Mouse (Mus musculus) telencephalon, adult 2 months (tissue): ENCODE measurements at regions not wholly inside any gene's neighbourhood (a gene's known extent, or its start where the extent isn't known, plus 50 kb on each side); places are given as distances from the start of the nearest gene placed in this dataset.
A peak's percentile ranks its signal among the peaks of the same experiment; 100 is the strongest.

Source experiments
- DNase-seq: peaks from one replicate; pipeline ENCODE4 v3.0.0-alpha.2; 2011; ENCODE audit warnings: low read depth, low spot score

DNA sequence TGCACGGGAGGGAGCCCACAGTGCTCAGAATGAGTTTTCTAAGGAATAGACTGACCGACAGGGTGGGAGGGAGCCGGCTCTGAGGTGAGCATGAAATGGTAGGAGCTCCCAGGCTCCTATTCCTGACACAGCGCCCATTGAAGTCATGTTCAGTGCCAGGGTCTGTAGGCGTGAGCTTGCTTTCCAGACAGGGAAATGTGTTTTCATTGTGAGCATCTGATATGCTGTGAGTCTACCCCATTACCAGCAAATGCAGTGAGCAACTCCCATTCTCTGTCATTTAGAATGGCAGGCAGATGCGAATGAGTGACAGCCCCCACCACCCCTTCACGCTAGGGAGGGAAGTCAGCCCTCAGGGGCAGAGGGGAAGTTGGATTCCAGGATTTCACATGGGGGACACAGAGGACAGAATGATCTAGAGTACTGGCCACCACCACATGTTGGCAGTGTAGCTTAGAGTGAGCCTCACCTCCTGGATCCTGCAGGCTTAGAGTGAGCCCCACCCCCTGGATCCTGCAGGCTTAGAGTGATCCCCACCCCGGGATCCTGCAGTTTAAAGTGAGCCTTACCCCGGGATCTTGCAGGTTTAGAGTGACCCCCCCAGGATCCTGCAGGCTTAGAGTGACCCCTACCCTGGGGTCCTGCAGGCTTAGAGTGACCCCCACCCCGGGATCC is 283.2 kb upstream of the Eef2kmt start:
- DNase-seq, result no peak

DNA sequence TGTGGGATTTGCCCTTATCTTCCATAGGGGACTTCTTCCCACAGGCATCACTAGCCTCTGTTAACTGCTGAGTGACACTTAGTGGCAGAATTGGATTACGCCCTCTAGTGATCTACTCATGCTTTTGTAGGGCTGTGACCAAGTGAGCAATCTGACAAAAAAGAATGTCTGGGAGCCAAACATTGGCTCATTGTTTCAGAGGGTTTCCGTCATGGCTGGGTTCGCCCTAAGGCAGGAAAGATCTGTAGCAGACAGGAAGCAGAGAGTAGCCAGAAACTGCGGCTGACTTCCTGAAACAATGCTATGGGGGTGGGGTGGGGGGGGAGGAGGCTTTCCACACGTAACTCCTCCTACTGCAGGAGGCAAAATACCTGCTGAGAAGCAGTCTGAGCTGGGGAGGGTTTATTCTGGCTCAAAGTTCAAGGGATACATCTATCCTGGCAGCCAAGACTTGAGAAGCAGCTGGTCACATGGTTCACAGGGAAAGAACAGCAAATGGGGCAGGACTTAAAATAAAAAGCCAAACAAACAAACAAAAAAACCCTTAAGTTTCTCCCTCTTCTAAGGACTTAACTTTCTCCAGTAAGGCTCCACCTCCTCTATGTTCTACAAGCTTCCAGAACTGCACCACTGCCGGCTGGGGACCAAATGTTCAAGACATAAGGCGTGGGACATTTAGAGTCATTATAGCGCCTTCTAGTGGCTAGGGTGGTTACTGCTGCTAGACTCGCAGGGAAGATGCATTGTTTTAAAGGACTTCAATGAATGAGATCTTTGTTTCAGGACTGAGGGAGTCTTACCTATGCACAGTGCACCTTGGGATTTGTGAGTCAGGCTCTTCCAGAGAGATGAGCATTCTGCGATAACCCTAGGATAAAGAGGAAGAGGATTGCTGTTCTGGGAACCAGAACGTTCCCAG is 281.8 kb upstream of the Eef2kmt start:
- DNase-seq, result no peak

DNA sequence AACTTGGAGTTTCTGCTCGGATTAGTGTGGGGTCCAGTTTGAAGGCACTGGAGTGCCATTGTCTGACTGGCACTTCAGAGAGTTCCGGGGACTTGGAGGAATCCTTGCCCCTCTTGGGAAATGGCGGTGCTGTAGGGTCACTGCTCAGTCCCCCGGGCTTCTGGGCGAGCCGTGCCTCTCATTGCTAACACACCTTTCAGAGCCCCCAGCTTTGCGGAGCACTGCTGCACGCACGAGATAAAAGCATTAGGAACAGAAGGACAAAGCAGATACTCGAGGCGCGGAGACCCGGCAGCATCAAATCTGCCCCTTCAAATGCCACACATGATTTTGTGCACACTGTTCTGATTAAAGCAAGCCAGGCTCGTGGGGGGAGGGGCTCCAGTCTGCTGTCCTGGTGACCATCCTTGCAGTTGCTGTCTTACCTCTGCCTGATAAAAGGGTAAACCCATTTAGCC is 280.8 kb upstream of the Eef2kmt start:
- DNase-seq, result no peak

DNA sequence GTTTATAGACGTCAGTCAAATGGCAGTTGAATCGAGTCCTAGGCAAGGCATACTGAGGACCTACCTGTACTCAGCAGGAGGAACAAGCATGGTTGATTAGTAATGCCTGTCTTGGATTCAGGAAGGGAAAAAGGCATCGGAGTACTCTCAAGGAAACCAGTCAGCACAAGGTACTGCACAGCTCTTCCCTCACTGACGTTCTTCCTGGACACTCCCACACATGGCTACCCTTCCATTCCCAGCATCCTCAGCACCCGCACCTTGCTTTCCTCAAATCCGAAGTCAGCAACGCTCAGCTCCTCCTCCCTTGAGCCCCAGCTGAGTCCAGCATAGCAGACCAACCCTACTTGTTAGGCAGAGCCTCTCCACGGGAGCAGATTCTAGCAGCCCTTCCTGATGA is 279.6 kb upstream of the Eef2kmt start:
- DNase-seq, result no peak

DNA sequence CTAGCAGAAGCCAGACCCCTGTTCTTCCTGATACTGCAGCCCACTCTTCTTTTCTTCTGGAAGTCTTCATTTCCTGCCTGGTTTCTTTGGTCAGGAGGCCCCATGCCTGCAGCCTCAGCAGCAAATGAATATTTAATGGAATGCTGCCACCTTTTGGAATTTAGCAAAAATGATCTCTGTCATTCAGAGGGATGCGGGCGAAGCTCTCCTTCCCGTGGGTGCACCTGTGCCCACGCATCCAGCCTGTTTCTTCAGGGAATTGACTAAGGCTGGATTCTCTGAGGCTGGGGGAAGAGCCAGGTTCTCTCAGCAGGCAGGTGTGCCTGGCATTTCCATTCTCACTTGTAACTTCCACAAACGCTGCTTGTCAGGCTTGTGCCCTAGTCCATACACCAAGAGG is 279.1 kb upstream of the Eef2kmt start:
- DNase-seq, result peak; percentile 53

DNA sequence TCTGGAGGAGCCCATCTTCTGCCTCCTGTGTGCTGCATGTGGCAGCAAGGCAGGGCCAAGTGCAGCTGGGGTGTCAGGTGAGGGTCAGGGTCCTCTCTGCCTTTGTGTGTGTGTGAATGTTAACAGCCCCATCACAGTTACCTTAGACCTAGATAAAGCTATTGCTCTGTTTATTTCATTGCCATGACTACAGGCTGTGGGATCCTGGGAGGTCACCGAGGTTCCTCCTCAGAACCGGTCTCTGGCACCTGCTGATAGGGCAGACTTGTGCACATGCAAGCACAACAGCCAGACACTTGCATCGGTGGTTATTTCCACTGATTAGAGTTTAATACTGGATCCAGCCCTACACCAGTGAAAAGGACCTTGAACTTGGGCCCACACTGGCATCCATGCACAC is 278.6 kb upstream of the Eef2kmt start:
- no peak for DNase-seq

DNA sequence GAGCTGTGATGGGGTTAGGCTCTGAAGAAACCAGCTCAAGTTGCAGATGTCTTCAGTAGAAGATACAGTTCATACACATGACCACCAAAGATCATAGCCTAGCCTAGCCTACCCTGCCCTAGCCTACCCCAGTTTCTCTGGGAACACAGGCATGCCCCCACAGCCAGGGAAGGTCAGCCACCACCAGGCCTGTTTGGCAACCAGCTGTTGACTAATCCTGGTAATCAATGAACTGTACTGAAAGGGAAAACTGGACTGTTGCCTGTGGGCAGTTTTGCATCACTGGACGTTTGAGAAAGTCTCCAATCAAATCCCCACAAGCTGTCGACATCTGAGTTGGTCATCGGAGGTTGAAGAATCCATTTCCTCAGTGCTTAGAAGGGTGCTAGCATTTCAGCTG is 276.5 kb upstream of the Eef2kmt start:
- DNase-seq, result no peak

DNA sequence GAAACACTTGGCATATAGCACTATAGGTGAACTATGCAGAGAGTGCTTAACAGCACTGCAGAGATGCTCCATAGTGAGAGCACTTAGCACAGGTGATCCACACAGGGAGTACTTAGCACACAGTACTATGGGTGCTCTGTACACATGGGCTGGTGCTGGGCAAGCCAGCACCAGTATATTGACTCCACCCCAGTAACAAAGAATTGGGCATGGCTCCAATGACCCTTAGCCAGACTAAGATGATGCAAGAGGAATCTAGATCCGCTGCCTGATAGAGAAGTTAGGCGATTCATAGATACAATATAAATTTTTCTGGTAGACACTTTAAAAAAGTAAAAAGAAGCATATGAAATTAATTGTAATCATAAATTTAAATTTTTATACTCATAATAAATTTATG is 274.0 kb upstream of the Eef2kmt start:
- no peak for DNase-seq

DNA sequence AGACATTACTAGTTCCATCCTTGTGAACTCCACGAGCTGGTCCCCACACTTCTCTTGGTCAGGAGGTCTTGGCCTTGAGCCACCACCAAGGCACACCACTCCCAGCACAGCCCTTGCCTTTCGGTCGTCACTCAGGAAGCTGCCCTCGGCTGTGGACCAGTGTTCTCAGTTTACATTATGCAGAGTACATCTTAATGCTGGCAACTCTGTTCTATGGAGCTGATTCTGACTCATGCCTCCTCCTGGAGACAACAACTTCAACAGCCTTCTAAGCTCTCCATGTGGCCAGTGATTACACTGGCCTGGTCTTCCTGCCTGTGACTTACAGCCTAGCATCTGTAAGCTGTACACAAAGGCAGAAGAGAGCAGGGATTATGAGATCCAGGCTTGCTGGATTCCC is 272.2 kb upstream of the Eef2kmt start:
- DNase-seq, result no peak

DNA sequence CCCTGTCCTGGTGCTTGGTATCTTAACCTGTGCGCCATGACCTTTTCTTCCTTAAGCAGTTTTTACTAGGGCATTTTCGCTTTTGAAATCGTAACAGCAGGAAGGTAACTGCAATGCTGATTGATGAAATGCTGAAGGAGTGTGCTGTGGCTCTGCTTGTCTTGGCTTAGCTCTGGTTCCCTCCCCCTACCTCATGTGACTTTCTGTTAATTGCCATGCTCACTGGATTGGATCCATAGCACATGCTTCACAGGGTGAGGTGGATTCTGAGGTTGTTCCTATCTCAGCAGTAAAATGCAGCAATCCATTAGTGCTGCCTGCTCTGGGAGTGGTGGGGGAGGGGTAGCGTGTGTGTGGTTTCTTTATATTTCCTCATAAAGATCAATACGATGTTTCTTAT is 268.6 kb upstream of the Eef2kmt start:
- no peak for DNase-seq

DNA sequence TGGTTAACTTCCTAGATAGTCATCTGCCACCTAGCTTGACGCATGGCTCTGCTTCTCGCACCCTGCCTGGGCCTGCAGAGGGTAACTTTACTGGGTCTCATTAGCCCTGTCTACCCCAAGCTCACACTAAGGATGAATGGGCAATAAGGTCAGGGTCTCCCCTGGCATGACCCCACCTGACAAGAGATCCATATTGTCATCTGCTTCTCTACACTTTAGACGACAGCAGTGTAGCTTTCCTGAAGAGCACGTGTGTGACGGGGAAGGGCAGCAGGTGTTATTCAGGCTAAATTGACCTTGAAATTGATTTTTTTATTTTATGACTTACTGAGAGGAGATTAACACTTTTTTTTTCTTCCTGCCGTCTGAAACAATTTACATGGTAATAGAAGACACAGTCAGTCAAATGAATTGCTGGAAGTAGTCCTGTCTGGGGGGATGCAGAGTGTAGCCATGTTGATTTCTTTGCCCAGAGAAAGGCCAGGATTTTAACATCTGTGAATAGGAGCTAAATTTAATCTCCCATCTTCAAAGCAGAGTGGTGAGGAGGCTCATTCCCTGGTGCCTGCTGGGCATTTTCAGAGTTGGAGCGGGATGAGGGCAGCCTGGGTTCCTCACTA is 267.7 kb upstream of the Eef2kmt start:
- no peak for DNase-seq

DNA sequence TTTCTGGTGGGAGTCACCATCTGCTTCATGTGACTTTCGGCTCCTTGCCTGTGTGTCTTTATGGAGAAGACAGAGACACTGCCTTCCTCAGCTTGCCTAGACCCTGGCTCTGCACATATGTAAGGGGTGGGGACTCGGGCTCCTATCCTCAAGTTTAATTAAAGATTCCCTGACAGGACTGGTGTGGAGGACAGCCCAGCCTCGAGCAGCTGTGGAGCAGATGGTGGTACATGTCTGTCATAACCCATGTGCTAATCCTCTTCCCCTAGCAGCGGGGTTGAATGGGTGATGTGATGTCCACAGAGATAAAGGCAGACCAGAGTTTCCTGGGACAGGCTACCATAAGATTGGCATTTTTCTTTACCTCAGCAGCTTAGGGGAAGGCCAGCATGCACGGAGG is 262.0 kb upstream of the Eef2kmt start:
- DNase-seq, result no peak

DNA sequence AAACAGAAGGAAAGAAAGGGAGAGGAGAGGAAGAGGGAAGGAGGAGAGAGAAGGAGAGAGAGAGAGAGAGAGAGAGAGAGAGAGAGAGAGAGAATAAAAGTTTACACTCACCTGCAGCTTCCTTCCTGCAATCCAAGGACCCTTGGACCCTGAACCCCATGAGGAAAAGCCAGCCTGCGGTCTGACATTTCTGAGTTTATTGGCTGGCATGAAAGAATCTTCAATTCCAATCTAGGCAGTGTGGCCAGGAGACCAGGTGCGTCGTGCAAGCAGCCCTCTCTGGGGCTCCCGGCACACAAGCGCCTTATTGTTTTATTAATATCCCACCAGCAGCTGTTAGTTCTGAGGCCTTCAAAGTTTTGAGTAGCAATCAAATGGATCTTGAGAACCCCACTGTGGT is 260.1 kb upstream of the Eef2kmt start:
- no peak for DNase-seq

DNA sequence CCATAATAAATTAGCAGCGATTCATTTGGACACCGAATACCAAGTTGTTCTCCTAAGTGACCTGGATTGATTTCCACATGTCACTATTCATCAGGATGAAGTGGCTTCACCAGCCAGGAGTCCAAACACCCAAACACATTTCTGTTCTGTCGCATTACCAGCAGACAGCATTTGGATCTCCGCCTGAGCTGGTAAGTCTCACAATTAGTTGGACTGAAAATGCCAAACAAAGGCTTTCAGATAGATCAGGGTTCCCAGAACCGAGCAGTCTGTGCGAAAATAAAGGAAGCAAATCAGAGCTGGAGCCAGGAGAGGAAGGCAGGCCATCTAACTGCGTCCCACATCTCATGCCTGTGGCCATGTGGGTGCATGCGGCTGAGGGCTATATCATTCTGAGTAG is 251.5 kb upstream of the Eef2kmt start:
- no peak for DNase-seq

DNA sequence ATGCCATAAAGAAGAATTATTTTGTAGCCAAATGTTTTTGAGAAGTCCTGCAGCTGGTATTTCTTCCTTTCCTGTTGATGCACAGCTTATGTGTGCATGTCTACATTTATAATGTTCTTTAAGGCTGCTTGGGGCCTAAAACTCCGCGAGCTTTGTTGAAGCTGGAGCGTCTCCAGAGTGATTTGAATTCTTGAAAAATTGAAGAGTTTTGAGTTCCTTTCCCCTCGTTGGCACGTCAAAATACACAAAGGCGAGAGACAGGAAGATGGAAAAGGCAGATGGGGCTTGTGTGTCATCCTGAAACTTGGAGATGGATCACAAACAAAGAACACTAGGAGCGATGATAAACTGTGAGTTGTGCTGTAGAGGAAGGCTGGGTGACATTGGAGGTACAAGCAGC is 246.2 kb upstream of the Eef2kmt start:
- no peak for DNase-seq

DNA sequence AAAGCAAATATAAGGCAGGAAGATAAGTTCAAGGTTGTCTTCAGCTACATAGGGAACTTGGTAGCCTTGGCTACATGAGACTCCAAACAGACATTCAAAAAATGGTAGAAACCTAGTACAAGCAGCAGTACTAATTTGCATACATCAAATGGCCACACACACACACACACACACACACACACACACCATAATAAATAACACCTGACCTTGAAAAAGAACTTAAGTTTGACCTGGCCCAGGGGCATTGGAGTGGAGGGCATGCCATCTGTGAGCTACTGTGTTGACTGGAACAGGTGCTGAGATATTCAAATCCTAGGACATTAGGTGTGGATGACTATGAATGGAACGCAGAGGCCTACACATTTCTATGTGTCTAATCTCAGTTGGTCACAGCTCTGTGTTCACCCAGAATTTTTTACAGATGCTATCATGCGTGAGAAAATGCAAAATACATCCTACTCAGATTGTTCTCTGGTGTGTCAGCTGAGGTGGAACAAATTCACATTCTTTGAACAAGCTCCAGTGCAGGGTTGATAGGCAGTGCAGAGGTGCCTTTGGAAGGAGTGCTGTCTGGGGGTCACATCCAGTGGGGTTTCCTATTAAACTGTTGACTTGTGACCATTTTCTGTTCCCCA is 240.4 kb upstream of the Eef2kmt start:
- no peak for DNase-seq

DNA sequence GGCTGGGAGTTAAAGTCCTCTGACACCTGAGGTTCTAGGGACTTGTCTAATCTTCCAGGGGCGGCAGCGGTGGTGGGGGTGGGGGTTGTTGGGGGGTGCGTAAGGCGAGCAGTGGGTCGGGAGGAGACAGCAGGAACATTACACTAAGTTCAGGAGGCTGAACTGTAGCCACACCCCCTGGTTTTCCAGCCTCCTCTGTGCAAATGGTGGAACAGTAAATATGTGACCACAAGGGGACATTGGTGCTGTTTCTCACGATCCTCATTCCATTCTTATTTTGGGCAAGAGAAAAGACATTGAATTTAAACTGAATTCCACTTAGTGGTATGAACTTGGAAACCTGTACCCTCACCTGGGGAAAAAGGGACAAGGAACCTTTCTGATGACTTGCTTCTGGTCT is 237.6 kb upstream of the Eef2kmt start:
- DNase-seq, result no peak

DNA sequence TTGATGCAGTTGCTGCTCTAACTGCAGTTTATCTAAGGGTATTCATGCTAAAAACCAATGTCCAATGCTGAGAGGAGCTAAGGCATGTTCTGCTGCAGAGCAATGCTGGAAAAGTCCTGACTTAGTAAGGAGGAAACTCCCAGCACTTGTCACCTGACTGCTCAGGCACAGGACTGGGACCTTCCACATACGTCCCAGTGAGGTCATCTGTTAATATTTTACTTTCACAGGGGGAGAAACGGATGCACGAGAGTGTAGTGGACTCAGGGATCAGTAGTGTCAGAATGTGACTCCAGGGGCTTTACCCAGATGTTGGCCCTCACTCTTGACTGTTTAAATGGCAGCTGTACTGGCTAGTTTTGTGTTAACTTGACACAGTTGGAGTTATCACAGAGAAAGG is 231.5 kb upstream of the Eef2kmt start:
- DNase-seq, result no peak

DNA sequence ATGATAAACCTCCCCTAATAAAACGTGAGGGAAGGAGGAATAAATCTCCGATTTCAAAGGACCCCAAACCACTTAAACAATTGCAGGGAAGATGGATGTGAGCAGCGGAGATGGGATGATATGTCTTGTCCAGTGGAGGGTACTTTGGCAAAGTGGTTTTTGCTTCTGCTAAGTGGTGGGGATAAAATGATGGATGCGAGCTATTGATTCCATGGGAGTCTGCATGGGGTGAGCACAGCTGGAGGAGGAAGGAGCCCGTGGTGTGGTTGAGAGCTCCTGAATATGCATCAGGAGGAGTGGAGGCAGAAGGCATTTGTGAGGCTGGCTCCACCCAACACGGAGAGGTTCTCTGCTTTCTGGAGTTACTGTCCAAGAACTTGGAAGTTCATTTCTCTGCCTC is 227.6 kb upstream of the Eef2kmt start:
- DNase-seq, result no peak

DNA sequence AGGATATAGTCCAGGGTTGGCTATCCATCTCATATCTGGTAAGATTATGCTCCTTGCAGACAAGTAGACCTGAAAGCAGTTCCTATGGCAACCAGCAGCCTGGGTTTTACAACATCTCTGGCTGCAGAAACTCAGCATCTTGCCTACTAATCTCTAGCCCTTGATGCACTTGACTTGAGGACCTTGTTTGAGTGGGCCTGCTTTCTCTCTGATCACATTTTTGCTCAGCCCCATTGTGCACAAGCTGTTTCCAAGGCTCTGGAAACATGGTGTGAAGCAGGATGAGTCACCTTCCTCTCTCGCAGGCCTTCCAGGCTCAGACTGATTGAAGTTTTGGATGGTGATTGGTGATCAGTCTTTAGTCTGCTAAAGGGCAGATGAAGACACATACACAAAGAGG is 224.4 kb upstream of the Eef2kmt start:
- DNase-seq, result peak; percentile 58

DNA sequence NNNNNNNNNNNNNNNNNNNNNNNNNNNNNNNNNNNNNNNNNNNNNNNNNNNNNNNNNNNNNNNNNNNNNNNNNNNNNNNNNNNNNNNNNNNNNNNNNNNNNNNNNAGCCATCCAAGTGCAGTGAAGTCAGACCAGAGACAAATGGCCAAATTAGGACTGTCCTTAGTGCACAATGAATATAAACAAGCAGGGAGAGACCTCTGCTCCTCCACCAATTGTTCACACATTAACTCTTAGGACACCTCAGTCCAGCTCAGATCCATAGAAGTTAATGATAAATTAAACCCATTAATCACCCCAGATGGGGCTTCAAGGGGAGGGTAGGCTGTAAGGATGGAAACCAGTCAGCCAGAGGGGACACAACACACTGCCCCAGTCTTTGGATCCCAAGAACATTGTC is 223.2 kb upstream of the Eef2kmt start:
- DNase-seq, result no peak

DNA sequence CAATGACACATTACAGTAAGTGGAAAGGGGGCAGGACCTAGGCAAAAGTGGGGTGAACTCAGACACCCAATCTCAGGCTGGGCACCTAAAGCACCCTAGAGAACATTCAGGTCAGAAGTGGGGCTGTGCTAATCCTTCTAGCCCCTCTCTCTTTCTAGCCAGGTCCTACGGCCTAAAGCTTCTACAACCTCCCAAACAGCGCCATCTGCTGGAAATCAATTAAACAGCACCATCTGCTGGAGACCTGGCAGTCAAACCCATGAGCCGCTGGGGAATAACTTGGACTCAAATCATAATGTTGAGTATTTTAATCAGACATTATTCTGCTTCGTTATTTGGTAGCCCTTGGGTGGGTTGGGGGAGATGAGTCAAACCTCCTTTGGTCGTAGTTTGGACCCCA is 215.5 kb upstream of the Eef2kmt start:
- no peak for DNase-seq
